Mouse (Mus musculus): ENCODE data around the gene Cnot2. TPM values are rescaled to one million over a fixed set of nuclear protein-coding genes. Genes with fewer than 3 reads are reported as not detected.

The Cnot2 gene
- polyA plus RNA-seq, 1 experiment from 2014 or later, result 95.4 TPM

GRCm38 (mm10) chr10:116480988-116481387 is 100.3 kb downstream of the Cnot2 start:
- DNase-seq (ENCODE audit: low spot score), result no peak
- no peak overlapping the region for H3K4me3 ChIP-seq (ENCODE audit: low read depth, low read length)
- WGBS, result 88% methylated on average over 5 of the region's 5 CpGs
- no peaks in the 10 kb centered on the region for H3K27me3 ChIP-seq (replicated peaks; ENCODE audit: control insufficient read depth, insufficient read depth, low read length)
- no peak for ATAC-seq (replicated peaks; ENCODE audit: low FRiP score, low TSS enrichment, low read depth)
- H3K4me2 ChIP-seq (ENCODE audit: low read length), result no peak overlapping the region
- H3K9ac ChIP-seq (ENCODE audit: low read length), result no peak overlapping the region
- no peaks in the 10 kb centered on the region for H3K4me1 ChIP-seq (replicated peaks; ENCODE audit: control insufficient read depth, insufficient read depth, low read length)
- H3K27ac ChIP-seq (ENCODE audit: low read depth), result no peak overlapping the region
- H3K36me3 ChIP-seq (ENCODE audit: control insufficient read depth, insufficient read depth, low read length), result peaks cover 28% of the 10 kb centered on the region
- no peaks in the 10 kb centered on the region for H3K9me3 ChIP-seq (ENCODE audit: control insufficient read depth, low read length)

- Histone ChIP-seq H3K9me3 (ENCODE audit: control insufficient read depth, low read length) (no peaks in the 10 kb centered on the region), H3K9ac (ENCODE audit: low read length) (no peak overlapping the region), H3K4me2 (ENCODE audit: low read length) (no peak overlapping the region), H3K4me3 (ENCODE audit: low read depth, low read length) (no peak overlapping the region), H3K36me3 (ENCODE audit: control insufficient read depth, insufficient read depth, low read length) (no peaks in the 10 kb centered on the region), H3K4me1 (replicated peaks; ENCODE audit: control insufficient read depth, insufficient read depth, low read length) (peaks cover 4% of the 10 kb centered on the region; the same call in 1 of the 2 replicates), H3K27me3 (replicated peaks; ENCODE audit: control insufficient read depth, insufficient read depth, low read length) (0 out of 2 replicates have a peak, but pooled peaks cover 6% of the 10 kb centered on the region), H3K27ac (ENCODE audit: low read depth) (no peak overlapping the region)
- DNase-seq (ENCODE audit: low spot score), result no peak
- 84% methylated on average over 3 of the region's 3 CpGs for WGBS
- ATAC-seq (replicated peaks; ENCODE audit: low FRiP score, low TSS enrichment, low read depth), result no peak
Measured at GRCm38 (mm10) chr10:116476559-116476958, 104.8 kb downstream of the Cnot2 start.

DNA sequence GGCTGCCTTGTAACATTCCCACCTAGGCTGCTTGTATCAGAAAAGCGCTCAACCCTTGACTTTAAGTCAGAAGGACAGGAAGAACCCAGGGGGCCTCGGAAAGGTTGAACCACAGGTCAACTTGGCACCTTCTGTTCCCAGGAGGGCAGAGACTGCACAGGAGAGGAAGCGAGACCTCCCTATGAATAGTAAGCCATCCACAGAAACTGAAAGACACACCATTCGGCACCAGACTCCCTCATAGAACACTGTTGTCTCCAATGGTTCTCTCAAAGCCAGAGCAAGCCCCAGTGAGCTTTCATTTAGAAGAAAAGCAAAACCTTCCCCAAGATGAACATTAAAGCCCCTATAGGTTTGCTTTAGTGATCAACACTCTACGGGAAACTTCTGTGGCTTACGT is 105.6 kb downstream of the Cnot2 start:
- 65% methylated on average over 6 of the region's 6 CpGs for WGBS
- no peak overlapping the region for H3K4me3 ChIP-seq (ENCODE audit: low read depth, low read length)
- no peak overlapping the region for H3K9ac ChIP-seq (ENCODE audit: low read length)
- no peak overlapping the region for H3K4me2 ChIP-seq (ENCODE audit: low read length)
- no peak overlapping the region for H3K27ac ChIP-seq (ENCODE audit: low read depth)
- DNase-seq (ENCODE audit: low spot score), result no peak
- ATAC-seq (replicated peaks; ENCODE audit: low FRiP score, low TSS enrichment, low read depth), result no peak
- H3K4me1 ChIP-seq (replicated peaks; ENCODE audit: control insufficient read depth, insufficient read depth, low read length), result peaks cover 4% of the 10 kb centered on the region; the same call in 1 of the 2 replicates
- 0 out of 2 replicates have a peak, but pooled peaks cover 6% of the 10 kb centered on the region for H3K27me3 ChIP-seq (replicated peaks; ENCODE audit: control insufficient read depth, insufficient read depth, low read length)
- H3K9me3 ChIP-seq (ENCODE audit: control insufficient read depth, low read length), result no peaks in the 10 kb centered on the region
- no peaks in the 10 kb centered on the region for H3K36me3 ChIP-seq (ENCODE audit: control insufficient read depth, insufficient read depth, low read length)

- Histone ChIP-seq H3K27me3 (replicated peaks; ENCODE audit: control insufficient read depth, insufficient read depth, low read length) (0 out of 2 replicates have a peak, but pooled peaks cover 6% of the 10 kb centered on the region), H3K27ac (ENCODE audit: low read depth) (peak within 1 kb of the TSS; percentile 22; the same call in 1 of the 2 replicates)
- peak; percentile 85 for ATAC-seq (replicated peaks; ENCODE audit: low FRiP score, low TSS enrichment, low read depth)
Measured at GRCm38 (mm10) chr10:116473759-116474549, 107.4 kb downstream of the Cnot2 start, which contains the start of gene Kcnmb4. Kcnmb4 (minus strand) TSS chr10:116473878.

GRCm38 (mm10) chr10:116473071-116473758 is 108.1 kb downstream of the Cnot2 start:
- DNase-seq (ENCODE audit: low spot score) (peak; percentile 86), ATAC-seq (replicated peaks; ENCODE audit: low FRiP score, low TSS enrichment, low read depth) (peak; percentile 74)
- H3K4me3 ChIP-seq (ENCODE audit: low read depth, low read length), result peak overlapping the region; percentile 63
- H3K4me1 ChIP-seq (replicated peaks; ENCODE audit: control insufficient read depth, insufficient read depth, low read length), result peaks cover 4% of the 10 kb centered on the region; the same call in 1 of the 2 replicates
- H3K27ac ChIP-seq (ENCODE audit: low read depth), result peak overlapping the region; percentile 22; the same call in 1 of the 2 replicates
- H3K9ac ChIP-seq (ENCODE audit: low read length), result peak overlapping the region; percentile 72
- WGBS, result under 1% methylated on average over 50 of the region's 78 CpGs
- H3K4me2 ChIP-seq (ENCODE audit: low read length), result peak overlapping the region; percentile 97
- H3K9me3 ChIP-seq (ENCODE audit: control insufficient read depth, low read length), result no peaks in the 10 kb centered on the region
- H3K27me3 ChIP-seq (replicated peaks; ENCODE audit: control insufficient read depth, insufficient read depth, low read length), result 0 out of 2 replicates have a peak, but pooled peaks cover 6% of the 10 kb centered on the region
- no peaks in the 10 kb centered on the region for H3K36me3 ChIP-seq (ENCODE audit: control insufficient read depth, insufficient read depth, low read length)

More at GRCm38 (mm10) chr10:116473759-116474549, 107.4 kb downstream of the Cnot2 start, which contains the start of gene Kcnmb4:
- no peaks in the 10 kb centered on the region for H3K36me3 ChIP-seq (ENCODE audit: control insufficient read depth, insufficient read depth, low read length)
- H3K4me1 ChIP-seq (replicated peaks; ENCODE audit: control insufficient read depth, insufficient read depth, low read length), result peaks cover 4% of the 10 kb centered on the region; the same call in 1 of the 2 replicates
- peak within 1 kb of the TSS; percentile 97 for H3K4me2 ChIP-seq (ENCODE audit: low read length)
- peak within 1 kb of the TSS; percentile 72 for H3K9ac ChIP-seq (ENCODE audit: low read length)
- WGBS, result 1% methylated on average over 62 of the region's 92 CpGs
- peak within 1 kb of the TSS; percentile 63 for H3K4me3 ChIP-seq (ENCODE audit: low read depth, low read length)
- peak; percentile 76 for DNase-seq (ENCODE audit: low spot score)
- no peaks in the 10 kb centered on the region for H3K9me3 ChIP-seq (ENCODE audit: control insufficient read depth, low read length)

- WGBS, result 7% methylated on average over 5 of the region's 5 CpGs
- DNase-seq (ENCODE audit: low spot score) (no peak), ATAC-seq (replicated peaks; ENCODE audit: low FRiP score, low TSS enrichment, low read depth) (no peak)
- Histone ChIP-seq H3K4me1 (replicated peaks; ENCODE audit: control insufficient read depth, insufficient read depth, low read length) (peaks cover 4% of the 10 kb centered on the region; the same call in 1 of the 2 replicates), H3K4me2 (ENCODE audit: low read length) (peak overlapping the region; percentile 97), H3K4me3 (ENCODE audit: low read depth, low read length) (peak overlapping the region; percentile 63), H3K27me3 (replicated peaks; ENCODE audit: control insufficient read depth, insufficient read depth, low read length) (0 out of 2 replicates have a peak, but pooled peaks cover 6% of the 10 kb centered on the region), H3K27ac (ENCODE audit: low read depth) (no peak overlapping the region), H3K36me3 (ENCODE audit: control insufficient read depth, insufficient read depth, low read length) (no peaks in the 10 kb centered on the region), H3K9me3 (ENCODE audit: control insufficient read depth, low read length) (no peaks in the 10 kb centered on the region), H3K9ac (ENCODE audit: low read length) (peak overlapping the region; percentile 72)
Measured at GRCm38 (mm10) chr10:116472579-116472978, 108.7 kb downstream of the Cnot2 start.

GRCm38 (mm10) chr10:116470306-116470925 is 110.9 kb downstream of the Cnot2 start:
- 90% methylated on average over 11 of the region's 11 CpGs for WGBS
- Histone ChIP-seq H3K4me2 (ENCODE audit: low read length) (no peak overlapping the region), H3K4me3 (ENCODE audit: low read depth, low read length) (no peak overlapping the region), H3K9ac (ENCODE audit: low read length) (no peak overlapping the region), H3K36me3 (ENCODE audit: control insufficient read depth, insufficient read depth, low read length) (no peaks in the 10 kb centered on the region), H3K9me3 (ENCODE audit: control insufficient read depth, low read length) (no peaks in the 10 kb centered on the region), H3K27me3 (replicated peaks; ENCODE audit: control insufficient read depth, insufficient read depth, low read length) (0 out of 2 replicates have a peak, but pooled peaks cover 6% of the 10 kb centered on the region), H3K4me1 (replicated peaks; ENCODE audit: control insufficient read depth, insufficient read depth, low read length) (peaks cover 4% of the 10 kb centered on the region; the same call in 1 of the 2 replicates), H3K27ac (ENCODE audit: low read depth) (no peak overlapping the region)
- ATAC-seq (replicated peaks; ENCODE audit: low FRiP score, low TSS enrichment, low read depth), result no peak
- no peak for DNase-seq (ENCODE audit: low spot score)

GRCm38 (mm10) chr10:116468094-116468493 is 113.2 kb downstream of the Cnot2 start:
- ATAC-seq (replicated peaks; ENCODE audit: low FRiP score, low TSS enrichment, low read depth) (no peak), DNase-seq (ENCODE audit: low spot score) (no peak)
- Histone ChIP-seq H3K4me1 (replicated peaks; ENCODE audit: control insufficient read depth, insufficient read depth, low read length) (peaks cover 4% of the 10 kb centered on the region; the same call in 1 of the 2 replicates), H3K36me3 (ENCODE audit: control insufficient read depth, insufficient read depth, low read length) (no peaks in the 10 kb centered on the region), H3K9ac (ENCODE audit: low read length) (no peak overlapping the region), H3K4me2 (ENCODE audit: low read length) (no peak overlapping the region), H3K9me3 (ENCODE audit: control insufficient read depth, low read length) (peaks cover 5% of the 10 kb centered on the region; the same call in 1 of the 2 replicates), H3K4me3 (ENCODE audit: low read depth, low read length) (no peak overlapping the region), H3K27ac (ENCODE audit: low read depth) (no peak overlapping the region), H3K27me3 (replicated peaks; ENCODE audit: control insufficient read depth, insufficient read depth, low read length) (no peaks in the 10 kb centered on the region)
- WGBS, result 80% methylated on average over 5 of the region's 5 CpGs
